Mouse (Mus musculus): ENCODE results near the gene Ephb1.

The Ephb1 gene

GRCm38 (mm10) chr9:102243296-102243695 is 111.2 kb downstream of the Ephb1 start:
- no peak for DNase-seq

- no peak for DNase-seq
These were observed 112.9 kb downstream of the Ephb1 start for GRCm38 (mm10) chr9:102241546-102241945.

GRCm38 (mm10) chr9:102240215-102240614 is 114.3 kb downstream of the Ephb1 start:
- DNase-seq: no peak

GRCm38 (mm10) chr9:102235444-102235951 is 119.0 kb downstream of the Ephb1 start:
- no peak for DNase-seq

GRCm38 (mm10) chr9:102231248-102231647 is 123.2 kb downstream of the Ephb1 start:
- DNase-seq: no peak

- DNase-seq: peak; percentile 12
These were observed 137.5 kb downstream of the Ephb1 start for GRCm38 (mm10) chr9:102216746-102217566.

GRCm38 (mm10) chr9:102212036-102212383 is 142.5 kb downstream of the Ephb1 start:
- DNase-seq: no peak

- DNase-seq: no peak
These were observed 143.0 kb downstream of the Ephb1 start for GRCm38 (mm10) chr9:102211296-102212035.

- no peak for DNase-seq
These were observed 149.0 kb downstream of the Ephb1 start for GRCm38 (mm10) chr9:102205518-102205917.

GRCm38 (mm10) chr9:102201867-102202266 is 152.6 kb downstream of the Ephb1 start:
- no peak for DNase-seq

GRCm38 (mm10) chr9:102196856-102197255 is 157.6 kb downstream of the Ephb1 start:
- DNase-seq: no peak

- DNase-seq: no peak
These were observed 160.4 kb downstream of the Ephb1 start for GRCm38 (mm10) chr9:102194063-102194462.

GRCm38 (mm10) chr9:102192724-102193685 is 161.5 kb downstream of the Ephb1 start:
- no peak for DNase-seq

- no peak for DNase-seq
These were observed 164.4 kb downstream of the Ephb1 start for GRCm38 (mm10) chr9:102190058-102190457.

GRCm38 (mm10) chr9:102189406-102189805 is 165.1 kb downstream of the Ephb1 start:
- DNase-seq: peak; percentile 51

GRCm38 (mm10) chr9:102183663-102184274 is 170.7 kb downstream of the Ephb1 start:
- no peak for DNase-seq

GRCm38 (mm10) chr9:102181810-102182490 is 172.5 kb downstream of the Ephb1 start:
- DNase-seq: no peak

GRCm38 (mm10) chr9:102181276-102181675 is 173.2 kb downstream of the Ephb1 start:
- no peak for DNase-seq

- DNase-seq: no peak
These were observed 174.0 kb downstream of the Ephb1 start for GRCm38 (mm10) chr9:102180486-102180885.

GRCm38 (mm10) chr9:102180070-102180469 is 174.4 kb downstream of the Ephb1 start:
- DNase-seq: no peak

- DNase-seq: no peak
These were observed 184.8 kb downstream of the Ephb1 start for GRCm38 (mm10) chr9:102169706-102170105.

GRCm38 (mm10) chr9:102155876-102156275 is 198.6 kb downstream of the Ephb1 start:
- no peak for DNase-seq
